Mouse (Mus musculus) embryonic facial prominence, embryonic 13.5 days (tissue): ENCODE measurements at regions not wholly inside any gene's neighbourhood (a gene's known extent, or its start where the extent isn't known, plus 50 kb on each side); places are given as distances from the start of the nearest gene placed in this dataset.

Experiments
- ATAC-seq: fragments of 200-750 bp; cut with Nextera tagmentation; 2 replicates; pipeline ENCODE4 v1.8.0; 2017; ENCODE audit warnings: low read depth; ENCODE audit not compliant: insufficient number of reproducible peaks, insufficient read depth, low FRiP score, low TSS enrichment
- H3K27ac ChIP-seq: fragments of 300-500 bp; sonication (generic); 2 replicates; pipeline ENCODE4 v1.5.1; 2015; ENCODE audit warnings: moderate library complexity, mild to moderate bottlenecking, inconsistent platforms
- H3K27me3 ChIP-seq: fragments of 300-500 bp; sonication (generic); 2 replicates; pipeline ENCODE4 v1.6.1; 2015; ENCODE audit warnings: mild to moderate bottlenecking, inconsistent platforms
- H3K36me3 ChIP-seq: fragments of 300-500 bp; sonication (generic); 2 replicates; pipeline ENCODE4 v1.6.1; 2015; ENCODE audit warnings: mild to moderate bottlenecking, inconsistent platforms
- H3K4me1 ChIP-seq: fragments of 300-500 bp; sonication (generic); 2 replicates; pipeline ENCODE4 v1.6.1; 2015; ENCODE audit warnings: inconsistent platforms
- H3K4me2 ChIP-seq: fragments of 300-500 bp; sonication (generic); 2 replicates; pipeline ENCODE4 v1.6.1; 2015; ENCODE audit warnings: moderate library complexity, mild to moderate bottlenecking, inconsistent platforms
- H3K4me3 ChIP-seq: fragments of 300-500 bp; sonication (generic); 2 replicates; pipeline ENCODE4 v1.5.1; 2015; ENCODE audit warnings: mild to moderate bottlenecking, inconsistent platforms
- H3K9ac ChIP-seq: fragments of 300-500 bp; sonication (generic); 2 replicates; pipeline ENCODE4 v1.6.1; 2015; ENCODE audit warnings: mild to moderate bottlenecking, inconsistent platforms
- H3K9me3 ChIP-seq: fragments of 300-500 bp; sonication (generic); 2 replicates; pipeline ENCODE4 v1.6.1; 2016; ENCODE audit warnings: inconsistent platforms
- WGBS: fragments of 180-500 bp; shearing (Covaris S2); methylation state at CpG from one replicate; pipeline ENCODE4 v1.1.7; 2015; ENCODE audit warnings: mixed read lengths; 5-methylcytosine and 5-hydroxymethylcytosine counted together

DNA sequence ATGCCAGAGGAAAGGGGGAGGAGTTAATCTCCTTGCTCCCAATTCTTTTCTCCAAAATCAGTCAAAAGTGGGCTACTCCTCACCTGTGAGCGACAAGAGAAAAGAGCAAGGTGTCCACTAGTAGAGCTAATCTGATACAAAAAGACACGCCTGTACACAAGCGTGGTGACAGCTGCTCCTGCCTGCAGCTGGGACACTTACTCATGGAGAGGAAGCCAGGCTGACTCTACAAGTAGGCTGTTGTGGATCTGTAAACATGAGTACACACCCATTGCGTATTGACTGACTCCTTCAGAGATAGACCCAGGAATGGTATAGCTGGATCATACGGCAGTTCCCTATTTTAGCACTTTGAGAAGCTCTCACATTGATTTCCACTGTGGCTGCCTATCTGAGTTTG is 129.7 kb downstream of the Nuak1 start:
- 95% methylated on average over 5 of the region's 5 CpGs for WGBS
- Histone ChIP-seq H3K9me3 (no peaks in the 10 kb centered on the region), H3K36me3 (no peaks in the 10 kb centered on the region), H3K9ac (no peak overlapping the region), H3K4me1 (no peaks in the 10 kb centered on the region), H3K27ac (no peak overlapping the region), H3K27me3 (no peaks in the 10 kb centered on the region), H3K4me2 (no peak overlapping the region), H3K4me3 (no peak overlapping the region)
- no peak for ATAC-seq

DNA sequence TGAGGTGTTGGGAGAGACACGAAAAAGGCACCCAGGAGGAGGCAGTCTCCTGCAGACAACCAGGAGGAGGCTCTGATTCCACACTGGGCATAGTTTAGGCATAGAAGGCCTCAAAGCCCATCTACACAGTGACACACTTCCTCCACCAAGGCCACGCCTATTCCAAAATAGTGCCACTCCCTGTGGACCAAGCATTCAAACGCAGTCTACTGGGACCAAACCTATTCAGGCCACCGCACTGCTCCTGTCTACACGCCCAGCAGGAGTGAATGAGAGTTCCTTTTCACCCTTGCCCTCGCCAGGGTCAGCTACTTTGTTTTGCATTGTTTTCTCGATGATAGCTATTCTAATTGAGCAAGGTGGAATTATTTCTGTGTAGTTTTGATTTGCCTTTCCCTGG is 127.7 kb downstream of the Nuak1 start:
- no peak overlapping the region for H3K4me2 ChIP-seq
- no peak for ATAC-seq
- H3K4me1 ChIP-seq, result no peaks in the 10 kb centered on the region
- 70% methylated on average over 7 of the region's 7 CpGs for WGBS
- H3K27me3 ChIP-seq, result no peaks in the 10 kb centered on the region
- H3K27ac ChIP-seq, result no peak overlapping the region
- no peak overlapping the region for H3K9ac ChIP-seq
- no peak overlapping the region for H3K4me3 ChIP-seq
- H3K9me3 ChIP-seq, result no peaks in the 10 kb centered on the region
- no peaks in the 10 kb centered on the region for H3K36me3 ChIP-seq

DNA sequence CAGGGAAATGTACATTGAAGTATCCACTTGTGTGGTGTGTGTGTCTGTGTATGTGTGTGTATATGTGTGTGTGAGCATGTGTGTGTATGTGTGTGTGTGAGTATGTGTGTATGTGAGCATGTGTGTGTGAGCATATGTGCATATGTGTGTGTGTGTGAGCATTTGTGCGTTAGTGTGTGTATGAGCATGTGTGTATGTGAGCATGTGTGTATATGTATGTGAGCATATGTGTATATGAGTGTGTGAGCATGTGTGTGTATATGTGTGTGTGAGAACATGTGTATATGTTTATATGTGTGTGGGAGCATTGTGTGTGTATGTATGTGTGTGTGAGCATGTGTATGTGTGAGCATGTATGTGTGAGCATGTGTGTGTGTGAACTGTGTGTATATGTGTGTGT is 123.5 kb downstream of the Nuak1 start:
- Histone ChIP-seq H3K4me2 (no peak overlapping the region), H3K9me3 (no peaks in the 10 kb centered on the region), H3K4me3 (no peak overlapping the region), H3K4me1 (no peaks in the 10 kb centered on the region), H3K27me3 (no peaks in the 10 kb centered on the region), H3K9ac (no peak overlapping the region), H3K36me3 (no peaks in the 10 kb centered on the region), H3K27ac (no peak overlapping the region)
- 96% methylated on average over 1 of the region's 1 CpGs for WGBS
- no peak for ATAC-seq

DNA sequence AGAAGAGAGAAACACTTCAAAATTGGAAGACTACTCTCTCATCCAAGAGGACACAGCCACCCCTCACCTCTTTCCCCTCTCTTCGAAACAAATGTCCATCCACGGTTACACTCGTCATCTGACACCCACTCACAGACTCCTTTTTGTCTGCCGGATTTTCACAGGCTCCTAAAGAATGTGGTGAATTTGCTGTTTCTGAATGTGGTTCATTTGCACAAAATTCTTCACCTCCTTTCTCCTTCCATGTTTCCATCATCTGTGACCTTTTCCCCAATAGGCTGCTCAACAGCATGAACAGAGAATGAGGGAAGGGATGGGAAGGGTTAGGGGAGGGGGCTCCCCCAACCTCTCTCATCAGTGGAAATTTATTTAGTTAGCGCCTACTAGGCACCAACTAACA is 122.4 kb downstream of the Nuak1 start:
- no peaks in the 10 kb centered on the region for H3K36me3 ChIP-seq
- WGBS, result 31% methylated on average over 5 of the region's 5 CpGs
- H3K9ac ChIP-seq, result no peak overlapping the region
- H3K27ac ChIP-seq, result no peak overlapping the region
- no peaks in the 10 kb centered on the region for H3K9me3 ChIP-seq
- no peaks in the 10 kb centered on the region for H3K4me1 ChIP-seq
- no peaks in the 10 kb centered on the region for H3K27me3 ChIP-seq
- no peak for ATAC-seq
- H3K4me3 ChIP-seq, result no peak overlapping the region
- no peak overlapping the region for H3K4me2 ChIP-seq
